In the genomic region with DNA sequence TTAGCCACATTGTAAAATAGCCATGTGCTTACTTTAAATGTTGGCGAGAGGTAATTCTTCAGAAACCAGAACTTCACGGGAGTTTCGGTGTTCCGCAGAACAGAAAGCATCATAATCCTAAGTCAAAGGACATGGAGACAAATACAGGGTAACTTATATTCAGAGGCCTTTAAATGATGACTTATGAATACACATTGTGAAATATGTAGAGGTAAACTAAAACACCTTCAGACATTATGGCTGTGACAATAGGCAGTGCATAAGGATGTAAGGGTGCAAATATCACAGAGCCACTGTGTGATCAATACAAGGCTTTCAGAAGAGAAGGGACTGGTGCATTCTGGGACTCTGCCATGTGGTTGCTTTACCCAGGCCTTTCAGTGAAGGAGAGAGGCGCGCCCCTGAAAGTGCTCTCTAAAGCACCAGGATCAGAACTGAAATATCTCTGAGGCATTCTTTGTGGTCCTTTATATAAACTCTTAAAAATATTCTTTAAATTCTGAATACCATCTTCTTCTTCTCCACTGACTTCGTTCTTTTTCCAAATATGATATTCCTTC, we compare ENCODE assay signal across 8 mouse cellular contexts.
A peak's percentile ranks its signal among the peaks of the same experiment; 100 is the strongest.
DNase-seq lines count a peak whose midpoint lies in the region; ATAC-seq and TF ChIP-seq lines count a peak whose summit lies in the region.

No protein-coding gene starts in this region.

- no peaks in the 10 kb centered on the region for H3K27me3 ChIP-seq in kidney, embryonic 15.5 days
- no peaks in the 10 kb centered on the region for H3K27me3 ChIP-seq in embryonic facial prominence, embryonic 10.5 days (replicated peaks; ENCODE audit: low read depth, poor library complexity, severe bottlenecking)
- no peaks in the 10 kb centered on the region for H3K27me3 ChIP-seq in intestine, embryonic 14.5 days (replicated peaks; ENCODE audit: control insufficient read depth, insufficient read depth, low read length)
- H3K27me3 ChIP-seq in midbrain, postnatal 0 days (ENCODE audit: insufficient read depth, low read length) = no peaks in the 10 kb centered on the region

- TF ChIP-seq CTCF in midbrain, postnatal 0 days (IDR thresholded peaks at IDR 0.05) = no peak

- no peak for DNase-seq in kidney, postnatal 4 days
- no peak for DNase-seq in embryonic facial prominence, embryonic 10.5 days (ENCODE audit: low spot score)
- no peak for DNase-seq in intestine, embryonic 14.5 days (ENCODE audit: low spot score)
- DNase-seq in midbrain, postnatal 0 days (ENCODE audit: low spot score) = no peak
- no peak for DNase-seq in embryo, embryonic 9.5 days (ENCODE audit: extremely low spot score)
- DNase-seq in urinary bladder, adult 2 months (ENCODE audit: low spot score) = no peak

- no peak for ATAC-seq in kidney, embryonic 15.5 days (replicated peaks; ENCODE audit: low FRiP score)
- 0 out of 2 replicates have a peak, but pooled peaks have one; percentile 28 for ATAC-seq in intestine, embryonic 14.5 days (replicated peaks; ENCODE audit: low FRiP score, low TSS enrichment, low read depth)
- ATAC-seq in midbrain, postnatal 0 days (ENCODE audit: low FRiP score) = no peak
- no peak for ATAC-seq in granulocyte monocyte progenitor cell, adult 5-6 weeks (replicated peaks; ENCODE audit: poor library complexity, severe bottlenecking)

- H3K9me3 ChIP-seq in kidney, embryonic 15.5 days (replicated peaks) = no peaks in the 10 kb centered on the region
- H3K9me3 ChIP-seq in embryonic facial prominence, embryonic 10.5 days = no peaks in the 10 kb centered on the region
- no peaks in the 10 kb centered on the region for H3K9me3 ChIP-seq in intestine, embryonic 14.5 days (ENCODE audit: control insufficient read depth, low read length)
- no peaks in the 10 kb centered on the region for H3K9me3 ChIP-seq in midbrain, postnatal 0 days (ENCODE audit: low read length)

- H3K27ac ChIP-seq in kidney, embryonic 15.5 days = peak overlapping the region; percentile 75; the same call in 1 of the 2 replicates
- H3K27ac ChIP-seq in embryonic facial prominence, embryonic 10.5 days (replicated peaks) = peak overlapping the region; percentile 11; the same call in 1 of the 2 replicates
- peak overlapping the region; percentile 65 for H3K27ac ChIP-seq in intestine, embryonic 14.5 days (ENCODE audit: low read depth)
- H3K27ac ChIP-seq in midbrain, postnatal 0 days (ENCODE audit: low read depth, low read length) = peak overlapping the region; percentile 52; the same call in 1 of the 2 replicates

- peaks cover 21% of the 10 kb centered on the region for H3K36me3 ChIP-seq in kidney, embryonic 15.5 days
- peaks cover 21% of the 10 kb centered on the region for H3K36me3 ChIP-seq in embryonic facial prominence, embryonic 10.5 days (replicated peaks)
- H3K36me3 ChIP-seq in intestine, embryonic 14.5 days (ENCODE audit: control insufficient read depth, insufficient read depth, low read length) = peaks cover 7% of the 10 kb centered on the region
- no peaks in the 10 kb centered on the region for H3K36me3 ChIP-seq in midbrain, postnatal 0 days (ENCODE audit: insufficient read depth, low read length)

- peak overlapping the region; percentile 54 for H3K4me3 ChIP-seq in kidney, embryonic 15.5 days (replicated peaks)
- H3K4me3 ChIP-seq in embryonic facial prominence, embryonic 10.5 days = peak overlapping the region; percentile 62
- H3K4me3 ChIP-seq in intestine, embryonic 14.5 days (ENCODE audit: low read depth, low read length) = peak overlapping the region; percentile 46
- peak overlapping the region; percentile 46; the same call in 1 of the 2 replicates for H3K4me3 ChIP-seq in midbrain, postnatal 0 days (ENCODE audit: low read depth, low read length)

- H3K4me2 ChIP-seq in kidney, embryonic 15.5 days = peak overlapping the region; percentile 83
- H3K4me2 ChIP-seq in intestine, embryonic 14.5 days (ENCODE audit: low read length) = peak overlapping the region; percentile 91
- H3K4me2 ChIP-seq in midbrain, postnatal 0 days (ENCODE audit: low read depth, low read length, poor library complexity, severe bottlenecking) = peak overlapping the region; percentile 70

- 52% methylated on average over 7 of the region's 7 CpGs for WGBS in kidney, embryonic 15.5 days
- WGBS in embryonic facial prominence, embryonic 10.5 days = 52% methylated on average over 7 of the region's 7 CpGs
- WGBS in intestine, embryonic 14.5 days = 53% methylated on average over 7 of the region's 7 CpGs
- 43% methylated on average over 7 of the region's 7 CpGs for WGBS in midbrain, postnatal 0 days

- H3K9ac ChIP-seq in kidney, embryonic 15.5 days = peak overlapping the region; percentile 46
- peak overlapping the region; percentile 29; the same call in 1 of the 2 replicates for H3K9ac ChIP-seq in intestine, embryonic 14.5 days (ENCODE audit: low read length)
- no peak overlapping the region for H3K9ac ChIP-seq in midbrain, postnatal 0 days (replicated peaks; ENCODE audit: low read length, poor library complexity, severe bottlenecking)

- H3K4me1 ChIP-seq in kidney, embryonic 15.5 days = peaks cover 12% of the 10 kb centered on the region
- peaks cover 11% of the 10 kb centered on the region for H3K4me1 ChIP-seq in embryonic facial prominence, embryonic 10.5 days
- peaks cover 5% of the 10 kb centered on the region; the same call in 1 of the 2 replicates for H3K4me1 ChIP-seq in intestine, embryonic 14.5 days (replicated peaks; ENCODE audit: control insufficient read depth, insufficient read depth, low read length)
- no peaks in the 10 kb centered on the region for H3K4me1 ChIP-seq in midbrain, postnatal 0 days (ENCODE audit: insufficient read depth, low read length)

Comparison
In these comparisons a context has a peak if more than half of its experiments do, and no peak if none do; other contexts are left out.
1. H3K27ac ChIP-seq: peak in every context shown above with its lines; median percentile 75 in kidney, embryonic 15.5 days; 65 in intestine, embryonic 14.5 days; 52 in midbrain, postnatal 0 days; 11 in embryonic facial prominence, embryonic 10.5 days.